Mouse (Mus musculus) spleen, postnatal 4 days (tissue): ENCODE data around the gene Mrgprh.

Source experiments
- DNase-seq, 2 experiments: peaks; one replicate each; pipeline ENCODE4 v3.0.0; 2022; ENCODE audit warnings: low spot score in 2 of 2

Mrgprh gene

GRCm38 (mm10) chr17:12916588-12917380 lies 41.0 kb downstream of the Mrgprh start:
- peak; percentile 61 to 83 for DNase-seq

- no peak for DNase-seq
These were observed 45.2 kb downstream of the Mrgprh start for GRCm38 (mm10) chr17:12921073-12921472.

- no peak for DNase-seq
These were observed 49.2 kb downstream of the Mrgprh start for GRCm38 (mm10) chr17:12925001-12925400.

- DNase-seq, result no peak
These were observed 49.9 kb downstream of the Mrgprh start for GRCm38 (mm10) chr17:12925703-12926180.
